Mouse (Mus musculus): ENCODE data around the gene Bag5.

DNA sequence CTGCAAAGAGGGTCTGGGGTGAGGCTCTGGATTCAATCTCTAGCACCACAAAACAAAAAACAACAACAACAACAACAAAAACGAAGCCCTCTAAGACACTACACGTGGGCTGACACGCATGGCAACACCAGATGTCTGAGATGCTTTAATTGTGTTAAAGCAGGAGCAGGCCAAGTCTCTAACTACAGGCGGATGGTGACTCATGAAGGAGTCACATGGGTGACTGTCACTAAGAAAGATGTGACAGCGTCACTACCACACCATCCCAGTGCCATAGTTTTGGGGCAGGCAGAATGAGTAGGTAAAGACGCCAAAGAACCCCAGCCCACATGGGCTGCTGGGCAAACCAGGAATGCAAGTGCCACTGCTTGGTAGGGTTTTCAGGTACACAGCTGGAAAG, 39.4 kb upstream of the Bag5 start:
- no peak for TF ChIP-seq CTCF (IDR thresholded peaks at IDR 0.05; ENCODE audit: borderline replicate concordance, insufficient read depth, low read depth, low read length)
- TF ChIP-seq POLR2A (IDR thresholded peaks at IDR 0.05; ENCODE audit: borderline replicate concordance, insufficient read depth, low read length): no peak
